Mouse (Mus musculus) lung, postnatal 0 days (tissue): Measurements from ENCODE around the gene Prokr2.

Experiments
- CTCF ChIP-seq: IDR thresholded peaks from 2 replicates; pipeline ENCODE4 v1.5.1; 2016; ENCODE audit warnings: antibody characterized with exemption, mild to moderate bottlenecking
- EP300 ChIP-seq: IDR thresholded peaks from 2 replicates; pipeline ENCODE4 v1.6.1; 2016; ENCODE audit warnings: antibody characterized with exemption, mild to moderate bottlenecking, control low read depth

- no peak for TF ChIP-seq EP300
- TF ChIP-seq CTCF: peak; percentile 76
These were observed 79.3 kb downstream of the Prokr2 start for GRCm38 (mm10) chr2:132305988-132306387.
